In the genomic region with DNA sequence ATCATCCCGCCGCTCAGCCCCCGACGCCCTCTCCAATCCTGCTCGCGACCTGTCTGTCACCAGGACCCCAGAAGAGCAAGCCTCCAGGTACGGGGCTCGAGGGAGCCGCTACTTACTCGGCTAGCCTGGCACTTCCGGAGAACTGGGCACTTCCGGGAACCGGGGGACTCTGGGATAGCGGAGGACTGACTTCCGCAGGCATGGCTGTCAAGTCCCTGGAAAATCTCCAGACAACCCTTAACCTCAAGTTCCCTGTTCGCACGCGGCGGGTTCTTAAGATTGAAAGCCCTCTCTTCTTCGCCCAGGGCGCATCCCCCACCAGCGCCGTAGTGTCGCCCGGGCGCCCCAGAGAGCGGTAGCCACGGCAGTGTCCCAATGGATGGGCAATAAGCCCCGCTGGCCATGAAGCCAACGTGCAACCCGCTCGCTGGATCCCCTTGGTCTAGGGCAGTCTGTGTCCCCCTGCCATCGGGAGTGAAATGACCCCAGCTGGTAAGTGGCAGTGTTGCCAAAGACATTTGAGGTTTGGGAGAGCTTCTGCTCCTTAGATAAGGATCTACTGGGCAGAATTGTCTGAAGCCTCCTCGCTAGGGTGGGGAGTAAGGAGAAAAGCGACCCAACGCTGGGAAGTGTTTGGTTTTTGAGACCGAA, we compare ENCODE assay signal across 8 mouse cellular contexts. TPM values are rescaled to one million over a fixed set of nuclear protein-coding genes. Genes with fewer than 3 reads are reported as not detected.
DNase-seq lines count a peak whose midpoint lies in the region; ATAC-seq and TF ChIP-seq lines count a peak whose summit lies in the region.

A gene (minus strand): TSS at position 153 of the 651 bp plus-strand sequence.
A gene (plus strand): TSS at position 177 of the 651 bp plus-strand sequence.

- peak within 1 kb of the TSS; percentile 86 for H3K4me3 ChIP-seq in hindbrain, embryonic 11.5 days (ENCODE audit: low read depth, low read length)
- peak within 1 kb of the TSS; percentile 64 for H3K4me3 ChIP-seq in lung, postnatal 0 days (ENCODE audit: low read depth, low read length)

- H3K9ac ChIP-seq in hindbrain, embryonic 11.5 days (ENCODE audit: low read depth, low read length) = peak within 1 kb of the TSS; percentile 83
- H3K9ac ChIP-seq in lung, postnatal 0 days (replicated peaks; ENCODE audit: low read depth) = peak within 1 kb of the TSS; percentile 58

- TF ChIP-seq CTCF in lung, postnatal 0 days (IDR thresholded peaks at IDR 0.05) = no peak

- peak within 1 kb of the TSS; percentile 68 for H3K4me2 ChIP-seq in hindbrain, embryonic 11.5 days (replicated peaks; ENCODE audit: low read depth, low read length)
- peak within 1 kb of the TSS; percentile 74 for H3K4me2 ChIP-seq in lung, postnatal 0 days (replicated peaks; ENCODE audit: low read depth, low read length)

- H3K36me3 ChIP-seq in hindbrain, embryonic 11.5 days (ENCODE audit: control insufficient read depth, insufficient read depth, low read length) = no peaks in the 10 kb centered on the region
- H3K36me3 ChIP-seq in lung, postnatal 0 days (ENCODE audit: insufficient read depth, low read length) = no peaks in the 10 kb centered on the region

- ATAC-seq in hindbrain, embryonic 11.5 days (ENCODE audit: low FRiP score) = peak; percentile 83
- ATAC-seq in lung, postnatal 0 days = peak; percentile 91

- no peaks in the 10 kb centered on the region for H3K27me3 ChIP-seq in hindbrain, embryonic 11.5 days (ENCODE audit: control insufficient read depth, insufficient read depth, low read length)
- H3K27me3 ChIP-seq in lung, postnatal 0 days (replicated peaks; ENCODE audit: insufficient read depth, low read length) = no peaks in the 10 kb centered on the region

- WGBS in hindbrain, embryonic 11.5 days = under 1% methylated on average over 37 of the region's 37 CpGs
- under 1% methylated on average over 37 of the region's 37 CpGs for WGBS in lung, postnatal 0 days

- no peaks in the 10 kb centered on the region for H3K9me3 ChIP-seq in hindbrain, embryonic 11.5 days (ENCODE audit: control insufficient read depth, low read length)
- no peaks in the 10 kb centered on the region for H3K9me3 ChIP-seq in lung, postnatal 0 days (ENCODE audit: low read length)

- TF ChIP-seq EP300 in lung, postnatal 0 days (IDR thresholded peaks at IDR 0.05) = no peak

- peaks cover 3% of the 10 kb centered on the region for H3K4me1 ChIP-seq in hindbrain, embryonic 11.5 days (replicated peaks; ENCODE audit: control insufficient read depth, insufficient read depth, low read length)
- no peaks in the 10 kb centered on the region; the same call in 1 of the 2 replicates for H3K4me1 ChIP-seq in lung, postnatal 0 days (ENCODE audit: insufficient read depth, low read depth, low read length)

- DNase-seq in Muller cell, postnatal 12 days (ENCODE audit: inconsistent ontology term) = peak; percentile 83
- peak; percentile 89 for DNase-seq in cerebellum, adult 9-11 months
- DNase-seq in frontal cortex, postnatal 10 days (ENCODE audit: low spot score in 2 of 2) = peak; percentile 72 to 81
- DNase-seq in hindbrain, embryonic 11.5 days (ENCODE audit: low spot score) = peak; percentile 85
- DNase-seq in layer of hippocampus, postnatal 10 days (ENCODE audit: low spot score in 2 of 2) = peak; percentile 84 to 87
- peak; percentile 93 for DNase-seq in lung, postnatal 0 days (ENCODE audit: low spot score)
- peak; percentile 85 for DNase-seq in ovary, postnatal 10 days (ENCODE audit: low spot score)
- DNase-seq in thymus, postnatal 0 days (ENCODE audit: low spot score) = peak; percentile 85

- no peak within 1 kb of the TSS for H3K27ac ChIP-seq in hindbrain, embryonic 11.5 days (ENCODE audit: low read depth, low read length)
- peak within 1 kb of the TSS; percentile 62 for H3K27ac ChIP-seq in lung, postnatal 0 days (ENCODE audit: low read length)

RNA-seq across cellular contexts. Expression of the first gene that starts in this region (rescaled TPM):
- 49.8 and 51.8 TPM in 2 replicates for polyA plus RNA-seq in hindbrain, embryonic 11.5 days (2014; fragmentation: Nextera tagmentation; extraction: Ambion mirVana)
- 10 to 100 TPM; 75.2 to 75.6 TPM for total RNA-seq in layer of hippocampus, postnatal 10 days (2021)
- polyA plus RNA-seq in lung, postnatal 0 days (2015; fragmentation: Nextera tagmentation; extraction: Ambion mirVana) = 28.5 and 29.7 TPM in 2 replicates
- 52.8 and 53.8 TPM in 2 replicates for polyA plus RNA-seq in thymus, postnatal 0 days (2015; fragmentation: Nextera tagmentation; extraction: Ambion mirVana)

RNA-seq across cellular contexts. Expression of the second gene that starts in this region (rescaled TPM):
- polyA plus RNA-seq in hindbrain, embryonic 11.5 days (2014; fragmentation: Nextera tagmentation; extraction: Ambion mirVana) = 31.9 and 33.2 TPM in 2 replicates
- 10 to 100 TPM; 20.2 to 22.3 TPM for total RNA-seq in layer of hippocampus, postnatal 10 days (2021)
- polyA plus RNA-seq in lung, postnatal 0 days (2015; fragmentation: Nextera tagmentation; extraction: Ambion mirVana) = 27.0 and 33.8 TPM in 2 replicates
- 13.9 and 16.6 TPM in 2 replicates for polyA plus RNA-seq in thymus, postnatal 0 days (2015; fragmentation: Nextera tagmentation; extraction: Ambion mirVana)
